Mouse (Mus musculus): Measurements from ENCODE around the gene Myo19.

DNA sequence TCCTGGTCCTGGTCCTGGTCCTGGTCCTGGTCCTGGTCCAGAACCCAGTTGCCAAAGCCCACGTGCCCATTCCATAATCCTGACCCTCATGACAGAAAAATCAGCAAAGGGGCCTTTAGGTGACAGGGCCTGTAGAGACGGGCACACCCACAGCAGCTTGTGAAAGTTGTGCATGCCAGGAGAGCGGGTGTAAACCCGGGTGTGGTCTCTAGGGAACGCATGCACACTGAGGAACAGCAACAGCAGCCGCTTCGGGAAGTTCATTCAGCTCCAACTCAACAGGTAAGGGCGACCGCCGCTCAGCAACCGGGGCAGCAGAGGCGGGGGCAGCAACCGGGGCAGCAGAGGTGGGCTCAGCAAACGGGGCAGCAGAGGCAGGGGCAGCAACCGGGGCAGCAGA is 13.2 kb downstream of the Myo19 start:
- TF ChIP-seq GATA1 (IDR thresholded peaks at IDR 0.05; ENCODE audit: low read length) (no peak), TAL1 (IDR thresholded peaks at IDR 0.05; ENCODE audit: low read length) (no peak)

Data from erythroblast, embryonic 14.5 days (primary cell).